Mouse (Mus musculus) cortical plate, adult 2 months (tissue): ENCODE measurements at regions not wholly inside any gene's neighbourhood (a gene's known extent, or its start where the extent isn't known, plus 50 kb on each side); places are given as distances from the start of the nearest gene placed in this dataset.

Source experiments
- CTCF ChIP-seq: fragments of 200-500 bp; IDR thresholded peaks from 2 replicates; pipeline ENCODE4 v1.5.1; 2011; ENCODE audit warnings: mild to moderate bottlenecking, control low read depth, low read length; ENCODE audit not compliant: insufficient read depth; ENCODE audit errors: extremely low read depth
- POLR2A ChIP-seq: fragments of 200-500 bp; IDR thresholded peaks from 2 replicates; pipeline ENCODE4 v1.6.1; 2011; ENCODE audit warnings: mild to moderate bottlenecking, low read length, control low read depth; ENCODE audit not compliant: insufficient read depth; ENCODE audit errors: extremely low read depth

GRCm38 (mm10) chr6:37618990-37619389 is 89.0 kb downstream of the Akr1d1 start:
- TF ChIP-seq CTCF (no peak), POLR2A (no peak)
